Mouse (Mus musculus): ENCODE measurements around the gene Cox15.

Cox15 gene

DNA sequence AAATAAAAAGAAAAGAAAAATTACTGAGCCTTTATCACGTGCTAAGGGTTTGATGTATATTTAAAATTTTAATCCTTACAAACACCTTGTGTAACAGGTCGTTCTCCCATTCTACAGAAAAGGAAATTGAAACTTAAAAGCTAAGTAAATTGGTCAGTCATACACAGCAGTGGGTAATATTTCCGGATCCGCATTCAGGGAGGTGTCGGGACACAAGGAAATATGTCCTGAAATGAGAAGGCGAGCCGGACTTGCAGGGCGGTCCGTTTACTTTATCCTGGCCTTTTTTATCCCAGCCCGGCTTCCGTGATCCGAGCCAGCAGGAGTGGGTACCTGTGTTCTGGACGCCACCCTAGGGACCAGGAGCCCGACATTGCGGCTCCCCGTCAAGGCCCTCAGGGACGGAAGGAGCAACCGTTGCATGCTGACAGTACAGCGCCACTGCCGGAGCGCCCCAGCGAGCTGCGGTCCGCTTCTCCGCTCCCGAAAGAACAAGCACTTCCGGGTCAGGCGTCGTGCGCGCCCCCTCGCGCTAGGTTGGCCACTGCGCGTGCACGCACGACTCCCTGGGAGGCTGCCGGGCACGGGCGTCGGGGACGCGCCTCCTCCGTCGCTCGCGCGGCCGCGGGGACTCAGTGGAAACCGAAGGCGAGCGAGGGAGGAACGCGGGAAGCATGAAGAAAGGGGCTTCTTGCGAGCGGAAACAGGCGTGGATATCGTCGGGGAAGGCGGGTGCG lies at the start of gene Cox15, which contains the start of gene Cutc:
Gene Cox15 (minus strand): TSS at position 512 of the 737 bp plus-strand sequence.
Gene Cutc (plus strand): TSS at position 508 of the 737 bp plus-strand sequence.
- peak; percentile 95 for DNase-seq

DNA sequence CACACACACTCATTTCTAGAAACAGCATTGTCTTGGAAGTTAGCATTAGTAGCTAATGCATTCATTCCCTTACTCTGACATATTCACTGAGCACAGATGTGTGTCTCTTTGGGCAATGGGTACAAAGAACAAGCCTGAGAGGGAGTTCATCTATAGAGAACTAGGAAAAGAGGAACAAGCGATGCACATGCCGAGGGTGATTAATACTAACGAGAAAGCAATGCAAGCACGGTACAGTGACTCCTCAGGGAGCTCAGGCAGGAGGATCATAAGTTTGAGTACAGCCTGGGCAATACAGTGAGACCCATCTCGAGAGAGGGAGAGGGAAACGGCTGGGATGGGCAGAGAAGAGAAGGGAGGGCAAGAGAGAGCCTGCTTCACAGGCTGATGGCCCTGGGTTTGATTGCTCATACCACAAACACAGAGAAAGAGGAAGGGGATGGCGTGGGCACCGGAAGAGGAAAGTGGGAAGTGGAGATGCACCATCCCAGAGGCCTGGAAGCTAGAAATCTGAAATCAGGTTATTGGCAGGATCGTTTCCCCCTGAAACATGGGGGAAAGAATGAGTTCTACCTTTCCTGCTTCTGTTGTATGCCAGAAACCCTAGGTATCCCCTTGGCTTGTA lies 48.7 kb upstream of the Cox15 start:
- no peak for DNase-seq

DNA sequence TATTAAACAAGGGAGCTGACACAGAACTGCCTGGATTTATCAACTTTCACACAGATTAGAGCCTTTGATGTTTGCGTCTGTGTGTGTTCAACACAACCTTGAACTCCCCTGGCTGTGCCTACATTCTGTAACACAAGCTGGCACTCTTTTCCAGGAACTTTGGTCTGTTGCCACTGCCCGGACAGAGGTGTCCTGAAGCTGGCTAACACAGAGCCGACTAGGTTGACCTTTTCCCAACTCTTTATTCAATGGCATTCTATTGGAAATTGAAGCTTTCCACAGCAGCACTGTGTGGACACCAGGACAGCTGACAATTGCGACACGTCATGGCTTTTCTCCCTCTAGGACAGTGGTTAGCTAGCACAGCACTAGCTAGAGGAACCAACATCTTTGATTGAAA lies 44.4 kb upstream of the Cox15 start:
- DNase-seq, result no peak

DNA sequence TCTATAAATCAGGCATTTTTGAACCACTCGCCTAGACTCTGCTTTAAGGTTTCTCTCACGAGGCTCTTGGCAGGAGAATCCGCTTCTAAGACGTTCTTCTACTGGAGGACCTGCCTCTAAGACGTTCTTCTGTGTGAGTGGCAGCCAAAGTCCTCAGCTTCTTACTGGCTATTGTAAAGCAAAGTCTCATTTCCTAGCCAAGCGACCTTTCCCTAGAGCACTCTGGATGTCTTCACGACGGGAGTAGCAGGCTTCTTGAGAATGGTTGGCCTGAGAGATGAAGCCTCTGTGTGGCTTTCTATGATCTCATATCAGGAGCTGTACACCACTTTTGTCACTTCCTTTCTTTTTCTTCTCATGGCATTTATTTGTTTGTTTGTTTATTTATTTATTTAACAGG lies 42.7 kb upstream of the Cox15 start:
- DNase-seq, result no peak

DNA sequence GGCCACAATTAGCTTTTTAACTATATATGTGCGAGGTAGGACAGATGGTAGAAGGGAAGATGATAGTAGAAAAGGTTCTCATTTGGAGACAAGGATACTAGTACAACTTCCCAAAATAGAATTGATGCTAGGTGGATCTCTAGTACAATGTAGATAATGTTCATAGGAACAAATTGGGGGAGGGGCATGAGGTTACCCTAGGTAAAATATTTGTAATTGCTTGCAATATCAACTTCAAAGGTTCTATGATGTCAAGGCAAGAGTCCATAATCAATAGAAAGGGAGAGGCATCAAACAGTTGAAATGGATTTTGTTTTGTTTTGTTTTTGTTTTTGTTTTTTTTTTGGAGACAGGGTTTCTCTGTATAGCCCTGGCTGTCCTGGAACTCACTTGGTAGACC lies 41.2 kb upstream of the Cox15 start:
- no peak for DNase-seq

DNA sequence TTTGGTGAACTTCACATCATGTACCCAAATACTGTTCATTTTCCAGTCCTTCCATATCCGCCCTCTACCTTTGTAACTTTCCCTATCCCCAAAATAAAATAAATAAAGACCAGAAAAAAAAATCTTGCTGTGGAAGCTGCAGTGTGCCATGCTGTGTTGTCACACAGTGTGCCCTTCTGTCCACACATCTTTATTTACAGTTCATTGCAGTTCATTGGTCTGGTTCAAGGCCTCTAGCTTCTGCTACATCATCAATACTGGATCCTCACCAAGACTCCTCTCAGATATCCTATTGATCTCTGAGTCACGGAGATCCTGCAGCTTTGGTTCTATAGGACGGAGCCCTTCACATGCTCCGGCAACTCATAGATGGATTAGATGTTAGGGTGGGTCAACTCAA lies 39.7 kb upstream of the Cox15 start:
- no peak for DNase-seq

DNA sequence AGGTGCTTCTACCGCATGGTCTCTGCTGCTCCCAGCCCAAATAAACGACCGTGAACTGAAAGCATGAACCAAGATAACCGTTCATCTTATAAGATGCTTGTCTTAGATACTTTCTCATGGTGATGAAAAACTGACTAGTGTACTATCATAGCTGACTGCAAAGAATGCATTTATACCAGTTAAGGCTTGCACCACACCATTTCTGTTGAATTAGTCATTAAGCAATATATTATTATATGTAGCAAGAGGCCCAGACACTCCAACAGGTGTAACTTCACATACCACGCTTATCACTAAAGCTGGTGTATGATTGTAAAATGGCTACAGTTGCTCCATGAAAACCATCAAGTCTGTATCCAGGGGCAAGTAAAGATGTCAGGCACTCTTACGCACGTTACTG lies 37.0 kb upstream of the Cox15 start:
- no peak for DNase-seq

DNA sequence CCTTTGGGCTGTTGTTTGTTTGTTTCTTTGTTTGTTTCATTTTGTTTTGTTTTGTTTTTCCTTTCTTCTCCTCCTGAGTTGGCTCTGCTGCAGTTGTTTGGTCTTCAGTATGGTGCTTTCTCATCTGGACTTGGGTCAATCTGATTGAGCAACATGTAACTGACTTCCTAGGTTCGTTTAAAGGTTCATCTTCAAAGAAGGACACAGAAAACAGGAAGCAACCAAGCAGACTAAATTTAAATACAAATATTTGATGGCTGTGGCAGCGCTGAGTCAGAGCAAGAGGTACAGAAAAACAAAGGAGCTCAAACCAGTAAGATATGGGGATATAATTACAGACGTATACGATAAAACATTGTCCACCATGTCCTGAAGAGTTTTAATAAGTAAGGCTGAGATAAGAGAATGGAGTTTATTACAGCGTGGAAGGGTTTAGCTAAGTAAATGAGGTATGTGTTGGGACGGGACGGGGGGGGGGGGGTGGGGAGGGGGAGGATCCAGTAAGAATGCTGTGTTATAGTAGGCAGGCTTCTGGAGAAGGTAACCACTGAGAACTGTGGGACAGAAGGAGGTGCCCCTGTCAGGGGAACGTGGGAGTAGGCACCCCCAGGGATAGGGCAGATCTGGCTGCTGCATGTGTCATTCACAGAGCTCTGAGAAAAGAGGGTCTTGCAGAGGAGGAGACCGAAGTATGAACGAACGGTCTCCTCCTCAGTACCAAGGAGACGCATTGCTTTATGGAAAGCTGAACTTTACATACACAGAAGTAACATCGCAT lies 33.6 kb upstream of the Cox15 start:
- DNase-seq, result no peak

DNA sequence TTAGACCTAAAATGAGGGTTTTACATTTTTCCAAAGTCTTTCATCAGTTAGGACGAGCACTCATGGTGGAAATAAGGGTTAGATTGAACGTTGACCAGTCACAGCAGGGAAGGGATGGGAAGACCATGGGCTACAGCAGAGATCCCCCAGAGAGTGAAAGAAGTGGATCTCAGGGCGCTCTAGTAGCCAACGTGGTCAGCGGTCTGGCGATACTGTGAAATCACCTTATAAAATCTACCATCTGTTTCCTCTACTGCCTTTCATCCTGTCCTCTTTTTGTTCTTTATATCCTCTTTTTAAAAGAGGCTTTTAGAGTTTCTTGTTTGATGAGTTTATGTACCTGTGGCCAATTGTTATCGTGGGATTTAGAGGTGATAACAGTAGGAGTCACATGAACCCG lies 32.0 kb upstream of the Cox15 start:
- DNase-seq, result no peak

DNA sequence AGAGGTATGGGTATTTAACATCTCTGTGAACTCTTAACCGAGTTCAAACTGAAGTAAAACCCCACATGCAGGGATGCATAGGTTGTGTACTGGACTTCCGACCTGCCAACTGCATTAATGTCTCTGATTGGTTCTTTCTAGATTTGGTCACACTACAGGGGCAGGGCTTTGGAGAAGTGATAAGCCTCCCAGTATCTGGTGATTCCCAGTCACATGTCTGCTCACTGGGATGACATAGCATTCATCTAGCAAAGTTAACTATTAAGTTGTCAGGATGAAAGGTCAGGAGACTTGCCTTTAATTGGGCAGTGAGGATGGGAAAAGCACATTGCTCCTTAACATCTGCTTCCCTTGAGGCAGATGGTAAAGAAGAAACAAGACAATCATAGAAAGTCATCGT lies 29.2 kb upstream of the Cox15 start, which contains the start of gene Abcc2:
Gene Abcc2 (plus strand): TSS at position 213 of the 400 bp plus-strand sequence.
- DNase-seq, result no peak

DNA sequence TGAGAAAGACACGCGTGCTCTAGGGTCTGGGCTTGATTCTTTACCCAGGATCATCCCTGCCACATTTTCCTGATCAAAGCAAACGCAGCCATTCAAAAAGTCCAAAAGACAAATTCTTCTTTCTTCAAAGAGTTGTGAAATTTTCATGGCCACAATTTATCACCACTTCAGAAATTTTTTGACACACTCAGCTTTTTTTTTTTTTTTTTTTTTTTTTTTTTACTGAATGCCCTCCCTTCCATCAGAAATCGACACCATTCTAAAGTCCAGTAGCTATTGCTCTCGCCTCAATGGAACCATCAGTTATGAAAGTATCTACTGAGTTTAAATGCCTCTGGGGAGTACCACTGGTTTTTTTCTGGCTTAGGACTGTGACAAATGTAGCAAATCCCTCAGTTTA lies 27.6 kb upstream of the Cox15 start:
- DNase-seq, result no peak

DNA sequence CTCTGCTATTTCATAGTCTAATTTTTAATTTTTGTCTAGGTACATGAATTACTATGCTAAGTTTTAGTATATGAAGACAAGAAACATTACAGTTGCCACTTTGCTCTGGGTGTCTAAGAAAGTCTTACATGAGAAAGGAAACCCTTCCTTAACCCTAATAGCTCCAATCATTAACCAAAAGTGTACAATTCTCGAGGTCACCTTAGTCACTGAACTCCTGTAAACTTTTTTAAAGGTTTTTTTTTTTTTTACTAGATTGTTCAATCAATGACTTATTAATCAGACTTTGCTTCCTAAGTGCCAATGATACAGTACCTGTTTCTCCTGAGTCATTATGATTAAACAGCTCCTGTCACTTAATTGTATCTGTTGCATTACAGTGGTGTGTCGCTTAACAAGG lies 24.5 kb upstream of the Cox15 start:
- no peak for DNase-seq

DNA sequence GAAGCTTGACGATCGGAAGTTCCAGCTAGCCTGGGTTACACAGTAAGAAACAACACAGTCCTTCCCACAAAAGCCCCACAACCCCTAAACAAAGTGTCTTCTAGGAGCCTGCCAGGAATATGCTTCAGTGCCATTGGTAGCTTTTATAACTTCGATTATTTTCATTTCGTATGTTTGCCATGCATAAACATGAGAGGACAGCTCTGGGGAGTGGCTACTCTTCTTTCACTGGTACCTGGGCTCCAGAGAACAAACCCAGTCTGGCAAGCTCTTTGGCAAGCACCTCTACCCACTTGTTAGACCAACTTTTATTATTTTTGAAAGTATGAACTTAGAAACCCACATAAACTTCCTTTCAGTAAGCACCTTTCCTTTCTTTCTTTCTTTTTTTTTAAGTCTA lies 23.8 kb upstream of the Cox15 start:
- no peak for DNase-seq

DNA sequence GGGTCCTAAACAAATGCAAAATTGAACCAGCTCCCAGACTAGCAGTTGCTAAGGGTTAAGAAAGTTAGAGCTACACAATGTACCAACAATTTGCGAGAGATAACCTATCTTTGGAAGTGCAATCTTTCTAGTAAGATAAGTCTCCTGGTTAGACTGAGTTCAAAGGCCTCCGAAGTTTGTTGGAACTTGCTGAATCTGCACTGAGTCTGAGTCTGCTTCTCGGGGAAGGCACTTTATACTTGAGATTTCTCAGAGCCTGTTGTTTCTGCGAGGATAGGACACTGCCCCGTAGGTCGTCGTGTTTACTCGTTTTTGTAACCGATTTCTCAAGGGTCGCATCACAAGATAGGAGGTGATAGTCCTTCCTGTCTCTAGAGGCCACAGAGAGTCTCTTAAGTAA lies 22.6 kb upstream of the Cox15 start:
- DNase-seq, result no peak

DNA sequence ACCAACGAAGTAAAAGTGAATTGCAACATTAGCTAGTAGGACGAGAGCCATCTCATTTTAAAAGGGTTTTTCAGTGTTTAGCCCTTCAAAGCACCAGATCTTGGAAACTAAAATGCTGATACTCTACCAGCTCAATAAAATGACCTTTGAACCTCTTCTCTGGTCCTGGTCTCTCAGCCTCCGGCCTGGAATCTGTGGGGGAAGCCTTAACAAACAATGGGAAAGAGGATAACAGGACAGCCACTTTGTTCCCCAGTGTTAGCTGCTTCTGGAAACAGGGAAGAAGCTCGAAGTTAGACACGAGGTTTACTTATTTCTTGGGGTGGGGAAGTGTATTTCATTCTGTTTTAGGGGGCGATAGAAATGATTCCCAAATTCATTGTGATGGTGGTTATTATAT lies 19.5 kb upstream of the Cox15 start:
- DNase-seq, result no peak

DNA sequence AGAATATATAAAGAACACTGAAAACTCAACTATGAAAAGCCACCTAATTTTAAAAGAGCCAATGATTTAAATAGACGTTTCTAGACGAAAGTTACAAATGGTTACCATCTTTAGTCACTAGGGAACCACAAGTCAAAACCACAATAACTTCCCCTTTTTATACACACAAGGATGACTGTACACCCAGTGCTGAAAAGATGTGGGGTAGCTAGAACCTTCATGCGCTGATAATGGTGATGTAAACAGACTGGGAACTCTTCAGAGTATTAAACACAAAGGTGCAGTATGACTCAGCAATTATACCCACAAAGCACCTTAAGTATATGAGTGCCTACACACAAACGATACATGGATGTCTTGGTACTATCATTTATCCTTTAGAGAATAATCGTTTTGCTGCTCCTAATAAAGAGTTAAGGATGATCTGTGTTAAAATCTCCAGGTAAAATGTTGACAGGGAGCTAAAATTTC lies 18.7 kb upstream of the Cox15 start:
- no peak for DNase-seq

DNA sequence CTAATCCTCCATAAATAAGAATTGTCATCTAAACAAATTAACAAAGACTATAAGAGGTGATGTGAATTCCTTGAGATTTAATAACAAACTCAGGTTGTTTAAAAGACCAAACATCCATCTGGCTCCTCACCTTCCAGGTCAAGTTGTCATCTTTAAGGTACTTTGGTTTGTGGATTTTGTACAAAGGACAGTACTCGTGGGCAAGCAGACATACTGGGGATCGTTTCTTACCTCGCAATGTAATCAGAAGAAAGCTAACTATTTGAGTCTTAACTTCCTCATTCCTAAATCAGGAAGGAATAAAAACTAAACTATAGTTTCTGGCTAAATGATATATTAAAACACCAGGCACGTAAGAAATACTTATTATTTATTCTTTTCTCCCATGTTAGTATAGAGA lies 17.8 kb upstream of the Cox15 start:
- DNase-seq, result no peak

DNA sequence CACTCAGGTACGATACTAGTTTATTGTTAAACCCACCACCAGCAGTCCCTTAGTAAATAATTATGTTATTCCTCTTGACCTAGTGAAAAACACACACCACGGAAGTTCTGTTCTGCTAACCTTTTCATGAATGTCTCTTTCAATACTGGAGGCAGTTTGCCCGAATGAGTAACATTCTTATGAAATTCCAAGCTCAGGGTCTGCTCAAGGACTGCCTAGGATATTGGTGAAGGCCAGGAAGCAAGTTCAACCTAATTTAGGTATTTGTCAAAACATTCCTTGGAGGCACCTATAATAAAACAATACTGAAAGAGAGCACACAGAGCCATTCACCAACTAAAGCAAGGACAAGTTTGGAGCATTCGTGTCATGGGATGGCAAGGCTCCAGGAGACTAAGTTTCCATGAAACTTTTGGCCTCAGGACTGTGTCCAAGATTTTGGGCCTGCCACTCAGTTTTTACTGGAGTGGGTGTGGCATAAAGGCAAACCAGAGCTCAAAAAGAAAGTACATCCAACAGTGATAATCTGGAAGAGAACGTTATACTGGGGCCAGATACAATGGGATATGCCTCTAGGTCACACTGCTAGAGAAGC lies 16.7 kb upstream of the Cox15 start:
- no peak for DNase-seq

DNA sequence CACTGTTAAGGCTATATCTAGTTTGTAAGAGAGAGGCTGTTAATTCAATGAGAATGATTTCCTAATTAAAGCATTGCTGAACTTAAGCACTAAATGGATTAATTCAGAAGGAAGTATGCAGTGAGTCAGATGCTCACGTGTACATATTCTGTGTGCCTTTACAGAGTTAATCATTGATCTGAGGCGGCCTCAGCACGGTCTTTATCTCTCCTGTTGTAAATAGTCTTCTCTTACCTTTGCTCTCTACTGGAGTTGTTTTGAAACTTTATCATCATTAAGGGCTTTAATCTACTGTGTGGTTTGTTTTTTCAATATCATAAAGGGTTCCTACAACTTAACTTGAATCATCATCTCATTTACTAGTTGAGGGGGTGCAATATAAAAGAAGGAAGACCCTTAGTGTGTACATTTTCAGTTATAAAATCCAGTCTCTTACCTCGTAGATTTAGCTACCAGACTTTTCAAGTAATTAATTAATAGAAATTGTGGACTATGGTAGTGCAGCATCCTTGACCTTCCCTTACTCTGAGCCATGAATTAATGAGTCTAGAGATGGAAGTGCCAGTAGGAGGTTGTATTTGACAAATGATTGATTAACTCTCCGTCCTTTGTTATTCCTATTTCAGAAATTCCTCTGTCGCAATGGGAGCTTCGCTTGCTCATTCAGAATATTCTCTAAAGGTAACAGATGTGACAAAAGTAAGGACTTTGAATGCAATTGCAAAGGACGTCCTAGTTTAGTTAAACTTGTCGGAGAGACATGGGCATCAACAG lies 14.9 kb upstream of the Cox15 start:
- DNase-seq, result no peak

DNA sequence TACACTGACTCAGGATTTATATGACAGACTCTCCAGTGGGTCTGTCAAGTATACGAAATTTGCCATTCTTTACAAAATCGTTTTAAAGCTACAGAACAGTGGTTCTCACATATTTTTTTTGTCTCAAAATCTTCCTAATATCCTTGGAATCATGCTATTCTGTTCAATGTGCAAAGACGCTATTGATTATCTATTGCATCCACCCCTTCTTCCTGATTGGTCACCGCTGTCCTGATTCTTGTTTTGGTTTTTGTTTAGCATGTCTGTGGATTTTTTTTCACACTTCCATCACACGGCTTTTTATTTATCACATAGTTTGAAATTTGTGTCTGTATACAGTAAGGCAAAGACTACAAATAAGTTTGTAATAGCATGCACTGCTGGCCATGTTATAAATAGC lies 13.7 kb upstream of the Cox15 start:
- no peak for DNase-seq

DNA sequence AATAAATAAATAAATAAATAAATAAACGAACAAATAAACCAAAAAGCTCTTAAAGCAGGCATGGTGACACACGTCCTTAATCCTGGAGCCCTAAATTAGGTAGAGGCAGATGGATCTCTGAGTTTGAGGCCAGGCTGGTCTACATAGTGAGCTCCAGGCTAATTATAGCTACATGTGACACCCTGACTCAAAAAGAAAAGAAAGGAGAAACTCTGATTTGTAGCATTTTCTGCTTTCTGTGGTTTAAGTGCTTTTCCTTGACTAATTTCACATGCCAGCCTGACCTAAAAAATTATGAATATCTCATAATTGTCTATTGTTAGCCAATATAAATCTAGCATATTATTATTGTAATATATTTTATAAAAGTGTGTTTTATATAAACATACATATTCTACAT lies 9.6 kb upstream of the Cox15 start:
- no peak for DNase-seq

DNA sequence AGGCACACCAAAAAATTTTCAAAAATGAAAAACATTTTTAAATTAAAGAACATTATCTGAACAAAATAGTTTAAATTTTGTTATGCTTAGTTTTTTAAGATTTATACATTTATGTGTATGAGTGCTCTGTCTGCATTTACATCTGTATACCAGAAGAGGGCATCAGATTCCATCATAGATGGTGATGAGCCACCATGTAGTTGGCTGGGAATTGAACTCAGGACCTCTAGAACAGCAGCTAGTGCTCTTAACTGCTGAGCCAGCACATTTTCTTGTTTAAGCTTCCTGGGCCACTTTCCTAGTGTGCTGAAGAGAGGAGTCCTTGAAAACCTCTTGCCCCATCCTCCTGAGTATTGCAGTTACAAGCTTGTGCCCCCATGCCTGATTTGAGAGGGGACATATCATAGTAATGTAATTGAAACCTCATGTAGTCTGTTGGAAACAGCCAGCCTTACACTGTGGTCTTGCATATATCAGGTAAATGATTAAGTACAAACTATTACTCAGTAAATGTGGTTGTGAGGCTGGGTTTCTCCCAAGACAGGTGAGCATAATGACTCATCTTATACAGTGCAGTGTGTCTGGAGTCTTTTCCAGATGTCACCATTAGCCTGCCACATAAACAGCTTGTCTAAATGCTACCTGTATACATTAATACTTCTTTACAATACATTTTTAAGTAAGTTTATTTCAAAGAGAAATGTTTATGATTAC lies 8.9 kb upstream of the Cox15 start:
- DNase-seq, result no peak

Measured in cerebellum, adult 9-11 months (tissue).